23 mouse cellular contexts compared by ENCODE assay signal in genomic region chr15:88998636-88999035, GRCm38 (mm10). TPM values are rescaled to one million over a fixed set of nuclear protein-coding genes. Genes with fewer than 3 reads are reported as not detected.
"Had no signal": no experiment of that assay in that cellular context is flagged by ENCODE, and none has a peak within 500 bp of the region (broad histone marks: within the 10 kb centered on the region; RNA-seq: fewer than 3 reads in every experiment).

No protein-coding gene starts in this region.

- ATAC-seq: midbrain, embryonic 13.5 days; midbrain, embryonic 15.5 days had no signal

- H3K36me3 ChIP-seq: midbrain, embryonic 13.5 days; midbrain, embryonic 15.5 days; neural tube, embryonic 12.5 days; stomach, embryonic 15.5 days had no signal

- H3K4me1 ChIP-seq: midbrain, embryonic 13.5 days; midbrain, embryonic 15.5 days; neural tube, embryonic 12.5 days; stomach, embryonic 15.5 days had no signal

- H3K27me3 ChIP-seq: midbrain, embryonic 13.5 days; midbrain, embryonic 15.5 days; neural tube, embryonic 12.5 days; stomach, embryonic 15.5 days had no signal

- H3K27ac ChIP-seq: liver, embryonic 14.5 days; macrophage; midbrain, embryonic 13.5 days; midbrain, embryonic 15.5 days; neural tube, embryonic 12.5 days; stomach, embryonic 15.5 days; stomach, postnatal 0 days had no signal

- H3K9me3 ChIP-seq: megakaryocyte, embryonic 14.5 days; midbrain, embryonic 13.5 days; midbrain, embryonic 15.5 days; neural tube, embryonic 12.5 days; stomach, embryonic 15.5 days had no signal

- H3K4me2 ChIP-seq: lung, embryonic 14.5 days; midbrain, embryonic 11.5 days; midbrain, embryonic 13.5 days; midbrain, embryonic 15.5 days; neural tube, embryonic 12.5 days; stomach, embryonic 15.5 days had no signal

- DNase-seq: right cerebral cortex, postnatal 25 days; thymus, adult 18-20 months; thymus, postnatal 14 days; thymus, postnatal 36 days had no signal

- H3K4me3 ChIP-seq: megakaryocyte, embryonic 14.5 days; midbrain, embryonic 13.5 days; midbrain, embryonic 15.5 days; neural tube, embryonic 12.5 days; stomach, embryonic 15.5 days had no signal

- H3K9ac ChIP-seq: liver, embryonic 14.5 days; lung, embryonic 14.5 days; midbrain, embryonic 13.5 days; midbrain, embryonic 15.5 days; neural tube, embryonic 12.5 days; stomach, embryonic 15.5 days had no signal

RNA-seq across cellular contexts. Expression of gene Mov10l1, which starts 15.9 kb away (rescaled TPM):
- total RNA-seq: megakaryocyte progenitor cell, adult 5-6 weeks; monocyte, adult 5-6 weeks; neutrophil, adult 5-6 weeks had no signal
- polyA plus RNA-seq: liver, embryonic 14.5 days; liver, embryonic 16.5 days; lung, embryonic 14.5 days; macrophage; midbrain, embryonic 11.5 days; midbrain, embryonic 13.5 days; midbrain, embryonic 15.5 days; midbrain, postnatal 0 days; neural tube, embryonic 12.5 days; neural tube, embryonic 14.5 days; spleen, adult 2 months; stomach, postnatal 0 days had no signal

RNA-seq across cellular contexts. Expression of gene Mlc1, which starts 19.8 kb away (rescaled TPM):
- total RNA-seq: megakaryocyte progenitor cell, adult 5-6 weeks; monocyte, adult 5-6 weeks; neutrophil, adult 5-6 weeks had no signal
- polyA plus RNA-seq: liver, embryonic 14.5 days; lung, embryonic 14.5 days; macrophage; stomach, postnatal 0 days had no signal

RNA-seq across cellular contexts. Expression of gene Ttll8, which starts 44.4 kb away (rescaled TPM):
- total RNA-seq: megakaryocyte progenitor cell, adult 5-6 weeks; midbrain, postnatal 0 days; monocyte, adult 5-6 weeks; neutrophil, adult 5-6 weeks had no signal
- polyA plus RNA-seq: liver, embryonic 14.5 days; liver, embryonic 16.5 days; lung, embryonic 14.5 days; lung, embryonic 16.5 days; macrophage; midbrain, embryonic 11.5 days; midbrain, embryonic 13.5 days; neural tube, embryonic 12.5 days; spleen, adult 2 months; stomach, embryonic 15.5 days; stomach, postnatal 0 days; thymus, postnatal 0 days had no signal
